Mouse (Mus musculus) C2C12 (cell line): ENCODE data around the gene Zfp65. TPM values are rescaled to one million over a fixed set of nuclear protein-coding genes. Genes with fewer than 3 reads are reported as not detected.

ENCODE experiments used
- H3K27me3 ChIP-seq: one replicate; pipeline ENCODE4 v1.6.1; 2011; ENCODE audit not compliant: control insufficient read depth, insufficient read depth, insufficient read length
- H3K36me3 ChIP-seq: one replicate; pipeline ENCODE4 v1.6.1; 2011; ENCODE audit not compliant: control insufficient read depth, insufficient read depth
- H3K4me3 ChIP-seq: one replicate; pipeline ENCODE4 v1.5.1; 2011; ENCODE audit warnings: mild to moderate bottlenecking, control low read depth; ENCODE audit not compliant: poor library complexity, insufficient read depth, severe bottlenecking
- H3K79me2 ChIP-seq: one replicate; pipeline ENCODE4 v1.6.1; 2011; ENCODE audit not compliant: control insufficient read depth, insufficient read depth
- H3K79me3 ChIP-seq: one replicate; pipeline ENCODE4 v1.6.1; 2011; ENCODE audit warnings: low read depth, control low read depth
- H3ac ChIP-seq: one replicate; pipeline ENCODE3; 2011; ENCODE audit warnings: low read depth; ENCODE audit not compliant: control insufficient read depth, insufficient read length
- CEBPB ChIP-seq: IDR thresholded peaks from one replicate; pipeline ENCODE4 v1.6.1; 2011; ENCODE audit warnings: low read depth, mild to moderate bottlenecking, control low read depth, moderate library complexity
- CTCF ChIP-seq: IDR thresholded peaks from one replicate; pipeline ENCODE4 v1.5.1; 2011; ENCODE audit not compliant: control insufficient read depth, insufficient read depth, insufficient read length
- FOSL1 ChIP-seq: IDR thresholded peaks from one replicate; pipeline ENCODE4 v1.8.0; 2011; ENCODE audit warnings: mild to moderate bottlenecking, low read length; ENCODE audit not compliant: poor library complexity, insufficient read depth, severe bottlenecking
- MAX ChIP-seq: IDR thresholded peaks from one replicate; pipeline ENCODE4 v1.6.1; 2011; ENCODE audit warnings: mild to moderate bottlenecking, control low read depth
- MYOD1 ChIP-seq: IDR thresholded peaks from one replicate; pipeline ENCODE4 v1.6.1; 2011; ENCODE audit warnings: low read depth; ENCODE audit not compliant: control insufficient read depth, insufficient read length
- MYOG ChIP-seq: IDR thresholded peaks from one replicate; pipeline ENCODE4 v1.6.1; 2011; ENCODE audit not compliant: control insufficient read depth, insufficient read length; ENCODE audit errors: extremely low read depth
- USF1 ChIP-seq: IDR thresholded peaks from one replicate; pipeline ENCODE4 v1.6.1; 2011; ENCODE audit warnings: low read depth, mild to moderate bottlenecking, control low read depth, moderate library complexity
- long read RNA-seq, 2 experiments: library from polyadenylated mRNA; unstranded; transcript quantifications; one replicate each; pipeline ENCODE4 v2.0.0; 2019 to 2020
- polyA plus RNA-seq: library from polyadenylated mRNA; unstranded; fragments of >200 nt; fragmentation: generic; extraction: Trizol; gene quantifications from one replicate; pipeline ENCODE4 v1.2.1, GENCODE M21; 2012; ENCODE audit warnings: missing spikeins

Zfp65 gene
- polyA plus RNA-seq: 1.3 TPM
- long read RNA-seq, experiment 1, partial matches to known transcripts: 1 of 3 reads
- long read RNA-seq, experiment 1, other reads (novel, unspliced or antisense): 0 of 3 reads
- long read RNA-seq, experiment 2, transcript Zfp65-203 (4 exons, 1,103 nt): major isoform, 10 of 14 reads
- long read RNA-seq, experiment 2, partial matches to known transcripts: 4 of 14 reads
- long read RNA-seq, experiment 2, other reads (novel, unspliced or antisense): 0 of 14 reads

DNA sequence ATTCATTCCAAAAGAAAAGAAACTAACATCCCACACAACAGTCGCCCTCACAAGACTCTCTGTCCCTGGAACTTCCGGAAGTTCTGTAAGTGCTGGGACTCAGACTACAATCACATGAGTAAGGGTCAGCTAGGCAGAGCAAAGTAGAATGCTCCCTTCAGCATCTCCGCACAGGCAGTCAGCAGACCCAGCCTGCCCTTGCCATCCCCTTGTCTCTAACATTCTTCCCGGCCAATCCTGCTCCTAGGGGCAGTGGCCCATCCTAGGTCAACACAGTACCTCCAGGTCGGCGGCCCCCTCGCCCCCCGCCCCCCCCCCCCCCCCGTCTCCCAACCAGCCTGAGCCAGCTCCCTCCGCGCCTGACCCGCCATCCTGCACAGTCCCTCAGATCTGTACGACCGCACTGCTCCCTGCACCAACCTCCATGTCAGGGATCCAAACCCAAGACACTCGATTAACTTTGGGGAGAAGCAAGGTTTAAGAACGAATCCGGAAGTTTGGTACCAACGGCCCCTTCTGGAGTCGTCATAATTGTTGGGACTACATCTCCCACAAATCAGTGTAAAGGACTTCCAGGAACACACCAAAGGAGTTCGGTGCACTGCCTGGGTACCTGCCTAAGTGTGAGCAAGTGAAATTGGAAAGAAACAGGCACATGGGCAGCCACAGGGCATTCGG, at the start of gene Zfp65:
Zfp65 (minus strand) TSS at position 533 of the 678 bp plus-strand sequence.
- Histone ChIP-seq H3K4me3 (peak within 1 kb of the TSS; percentile 23), H3K79me2 (peaks cover 3% of the 10 kb centered on the region), H3K79me3 (peaks cover 1% of the 10 kb centered on the region), H3ac (peak within 1 kb of the TSS; percentile 51), H3K36me3 (no peaks in the 10 kb centered on the region), H3K27me3 (no peaks in the 10 kb centered on the region)
- TF ChIP-seq MYOG: no peak
- no peak for TF ChIP-seq CTCF
- no peak for TF ChIP-seq MAX
- no peak for TF ChIP-seq MYOD1
- no peak for TF ChIP-seq USF1
- TF ChIP-seq CEBPB: no peak
- no peak for TF ChIP-seq FOSL1

DNA sequence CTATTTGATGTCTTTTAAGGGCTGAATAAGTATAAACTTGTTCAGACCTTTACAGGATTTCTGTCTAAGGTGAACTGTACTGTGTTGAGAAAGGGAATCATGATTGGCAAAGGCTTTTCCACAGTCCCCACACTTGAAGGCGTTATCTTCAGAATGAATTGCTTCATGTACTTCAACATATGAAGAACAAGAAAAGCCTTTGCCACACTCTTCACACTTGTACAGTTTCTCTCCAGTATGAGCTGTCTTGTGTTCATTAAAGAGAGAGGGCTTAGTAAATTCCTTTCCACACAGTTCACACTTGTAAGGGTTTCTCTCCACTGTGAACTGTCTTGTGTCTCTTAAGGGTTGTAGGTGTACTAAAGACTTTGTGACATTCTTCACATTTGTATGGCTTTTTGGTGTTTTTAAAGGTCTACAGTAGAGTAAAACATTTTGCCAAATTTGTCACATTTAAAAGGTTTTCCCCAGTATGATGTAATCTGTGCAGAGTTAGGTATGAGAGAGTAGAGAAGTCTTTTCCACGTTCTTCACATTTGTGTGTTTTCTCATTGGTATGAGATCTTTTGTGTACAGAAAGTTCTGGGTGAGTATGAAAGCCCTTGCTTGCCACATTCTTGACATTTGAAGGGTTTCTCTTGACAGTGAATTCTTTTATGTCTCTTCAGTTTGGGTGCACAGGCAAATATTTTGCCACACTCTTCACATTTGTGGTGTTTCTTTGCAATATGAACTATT, 34.2 kb upstream of the Zfp65 start:
- Histone ChIP-seq H3ac (no peak overlapping the region), H3K36me3 (no peaks in the 10 kb centered on the region)
- TF ChIP-seq CEBPB (no peak), CTCF (no peak), FOSL1 (no peak), MYOG (no peak), MAX (no peak), USF1 (no peak), MYOD1 (no peak)

DNA sequence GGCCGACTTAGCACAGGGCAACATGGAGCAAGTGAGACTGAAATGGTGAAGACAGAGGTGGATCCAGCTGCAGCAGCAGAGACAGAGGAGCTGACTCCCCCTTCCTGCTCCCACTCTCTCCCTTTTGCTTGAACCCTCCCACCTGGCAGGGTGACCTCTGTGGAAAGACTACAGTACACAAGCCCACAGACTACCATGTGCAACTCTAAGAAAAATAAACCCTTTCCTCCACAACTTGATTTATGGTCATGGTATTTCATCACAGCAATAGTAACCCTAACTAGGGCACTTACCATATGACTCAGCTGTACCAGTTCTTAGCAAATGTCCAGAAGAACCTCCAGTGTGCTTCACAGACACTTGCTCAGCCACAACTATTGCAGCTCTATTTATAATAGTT, 31.0 kb upstream of the Zfp65 start:
- Histone ChIP-seq H3K4me3 (no peak overlapping the region), H3K36me3 (no peaks in the 10 kb centered on the region), H3K79me3 (no peaks in the 10 kb centered on the region), H3K27me3 (no peaks in the 10 kb centered on the region), H3K79me2 (no peaks in the 10 kb centered on the region), H3ac (no peak overlapping the region)
- TF ChIP-seq FOSL1 (no peak), MYOD1 (no peak), CEBPB (no peak), CTCF (no peak), USF1 (no peak)

More for the DNA sequence above, 34.2 kb upstream of the Zfp65 start:
- Histone ChIP-seq H3K4me3 (no peak overlapping the region), H3K79me2 (no peaks in the 10 kb centered on the region), H3K27me3 (no peaks in the 10 kb centered on the region), H3K79me3 (no peaks in the 10 kb centered on the region)

DNA sequence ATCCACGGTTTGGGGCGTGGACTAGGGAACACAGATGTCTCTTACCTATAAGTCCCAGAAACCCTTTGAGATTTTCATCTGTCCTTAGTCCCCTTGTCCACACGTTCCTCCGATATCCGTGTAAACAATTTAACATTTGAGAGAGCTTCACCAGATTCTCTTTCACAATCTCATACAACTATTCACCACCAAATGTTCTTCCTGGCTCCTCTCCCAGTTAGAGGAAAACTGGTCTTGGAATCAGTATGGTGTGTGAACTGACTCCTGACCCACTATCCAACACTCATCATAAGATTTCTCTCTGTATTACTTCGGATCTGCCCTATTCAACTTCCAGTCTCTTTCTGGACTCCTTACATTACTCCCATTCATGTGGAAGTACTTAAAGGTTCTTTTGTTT, 26.8 kb upstream of the Zfp65 start:
- Histone ChIP-seq H3ac (no peak overlapping the region), H3K36me3 (no peaks in the 10 kb centered on the region), H3K27me3 (no peaks in the 10 kb centered on the region), H3K79me3 (no peaks in the 10 kb centered on the region), H3K4me3 (no peak overlapping the region), H3K79me2 (no peaks in the 10 kb centered on the region)
- no peak for TF ChIP-seq CEBPB

DNA sequence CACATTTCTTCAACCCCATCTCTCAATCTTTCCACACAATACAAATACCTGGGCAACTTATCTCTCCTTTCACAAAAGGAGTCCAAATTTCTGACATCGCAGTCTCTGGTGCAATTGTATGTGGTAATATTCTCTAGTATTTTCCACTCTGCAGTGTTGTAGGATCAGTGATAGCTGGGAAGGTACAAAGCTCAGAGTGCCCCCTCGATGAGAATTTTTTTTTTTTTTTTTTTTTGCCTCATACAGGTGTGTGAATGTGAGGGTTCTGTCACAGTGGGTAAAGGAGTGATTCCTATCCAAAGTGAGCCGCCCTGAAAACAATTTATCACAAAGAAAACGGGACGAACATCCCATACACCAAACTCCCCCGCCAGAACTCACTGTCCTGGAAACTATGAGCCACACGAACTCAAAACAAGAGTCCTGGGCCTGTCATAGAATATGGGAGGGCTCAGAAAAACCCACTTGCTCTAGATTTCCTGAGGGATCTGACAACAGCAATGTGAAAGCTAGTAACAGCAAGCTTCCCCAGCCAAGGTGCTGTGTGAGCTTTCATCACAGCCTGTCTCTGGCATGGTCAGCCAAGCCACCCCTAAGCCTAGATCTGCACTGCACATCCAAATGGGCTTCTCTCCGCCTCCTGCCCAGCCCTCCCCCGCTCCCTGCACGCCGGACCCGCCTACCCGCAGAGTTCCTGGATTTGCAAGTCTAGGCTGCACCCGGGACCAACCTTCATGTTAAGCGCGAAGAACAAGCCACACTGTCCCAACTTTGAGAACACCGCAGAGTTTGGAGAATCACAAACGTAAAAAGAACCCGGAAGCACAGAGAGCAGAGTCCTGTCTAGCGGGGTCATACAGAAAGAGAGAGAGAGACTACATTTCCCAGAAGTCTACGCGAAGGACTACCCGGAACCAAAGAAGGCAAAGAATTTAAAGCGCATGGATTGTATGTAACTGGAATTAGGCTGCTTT, 25.6 kb upstream of the Zfp65 start, which contains the start of gene Zfp85:
Zfp85 (minus strand) TSS at position 896 of the 974 bp plus-strand sequence.
- TF ChIP-seq CTCF (no peak), USF1 (no peak)
- peak within 1 kb of the TSS; percentile 28 for H3K4me3 ChIP-seq
- no peaks in the 10 kb centered on the region for H3K36me3 ChIP-seq

More for the DNA sequence above, 25.6 kb upstream of the Zfp65 start, which contains the start of gene Zfp85:
- Histone ChIP-seq H3K79me2 (no peaks in the 10 kb centered on the region), H3K27me3 (no peaks in the 10 kb centered on the region), H3K79me3 (no peaks in the 10 kb centered on the region), H3ac (peak within 1 kb of the TSS; percentile 21)
